Mouse (Mus musculus) hindbrain, embryonic 12.5 days (tissue): ENCODE data around the gene Ndel1. TPM values are rescaled to one million over a fixed set of nuclear protein-coding genes. Genes with fewer than 3 reads are reported as not detected.

Source experiments
- ATAC-seq: fragments of 200-750 bp; cut with Nextera tagmentation; 2 replicates; pipeline ENCODE4 v1.8.0; 2017; ENCODE audit warnings: moderate TSS enrichment; ENCODE audit not compliant: low FRiP score
- H3K27ac ChIP-seq: fragments of 300-500 bp; sonication (generic); 2 replicates; pipeline ENCODE4 v1.5.1; 2016; ENCODE audit warnings: mild to moderate bottlenecking
- H3K27me3 ChIP-seq: fragments of 300-500 bp; sonication (generic); 2 replicates; pipeline ENCODE4 v1.6.1; 2016; ENCODE audit warnings: mild to moderate bottlenecking
- H3K36me3 ChIP-seq: fragments of 300-500 bp; sonication (generic); 2 replicates; pipeline ENCODE4 v1.6.1; 2016; ENCODE audit warnings: mild to moderate bottlenecking
- H3K4me1 ChIP-seq: fragments of 300-500 bp; sonication (generic); 2 replicates; pipeline ENCODE4 v1.6.1; 2016
- H3K4me2 ChIP-seq: fragments of 300-500 bp; sonication (generic); replicated peaks from 2 replicates; pipeline ENCODE4 v1.6.1; 2016; ENCODE audit warnings: mild to moderate bottlenecking
- H3K4me3 ChIP-seq: fragments of 300-500 bp; sonication (generic); 2 replicates; pipeline ENCODE4 v1.5.1; 2016; ENCODE audit warnings: mild to moderate bottlenecking
- H3K9ac ChIP-seq: fragments of 300-500 bp; sonication (generic); 2 replicates; pipeline ENCODE4 v1.6.1; 2016; ENCODE audit warnings: mild to moderate bottlenecking, moderate library complexity
- H3K9me3 ChIP-seq: fragments of 300-500 bp; sonication (generic); replicated peaks from 2 replicates; pipeline ENCODE4 v1.6.1; 2016; ENCODE audit warnings: mild to moderate bottlenecking
- WGBS: fragments of 180-500 bp; shearing (Covaris S2); methylation state at CpG from one replicate; pipeline ENCODE4 v1.1.7; 2016; 5-methylcytosine and 5-hydroxymethylcytosine counted together
- polyA plus RNA-seq: library from polyadenylated mRNA; unstranded; fragments of >200 nt; fragmentation: Nextera tagmentation; extraction: Ambion mirVana; gene quantifications from 2 replicates; pipeline ENCODE4 v1.2.1, GENCODE M21; 2016

Gene Ndel1
- polyA plus RNA-seq, 1 experiment from 2014 or later: 77.1 TPM

- no peak for ATAC-seq
Observed at GRCm38 (mm10) chr11:68780466-68781114, 91.1 kb downstream of the Ndel1 start.

DNA sequence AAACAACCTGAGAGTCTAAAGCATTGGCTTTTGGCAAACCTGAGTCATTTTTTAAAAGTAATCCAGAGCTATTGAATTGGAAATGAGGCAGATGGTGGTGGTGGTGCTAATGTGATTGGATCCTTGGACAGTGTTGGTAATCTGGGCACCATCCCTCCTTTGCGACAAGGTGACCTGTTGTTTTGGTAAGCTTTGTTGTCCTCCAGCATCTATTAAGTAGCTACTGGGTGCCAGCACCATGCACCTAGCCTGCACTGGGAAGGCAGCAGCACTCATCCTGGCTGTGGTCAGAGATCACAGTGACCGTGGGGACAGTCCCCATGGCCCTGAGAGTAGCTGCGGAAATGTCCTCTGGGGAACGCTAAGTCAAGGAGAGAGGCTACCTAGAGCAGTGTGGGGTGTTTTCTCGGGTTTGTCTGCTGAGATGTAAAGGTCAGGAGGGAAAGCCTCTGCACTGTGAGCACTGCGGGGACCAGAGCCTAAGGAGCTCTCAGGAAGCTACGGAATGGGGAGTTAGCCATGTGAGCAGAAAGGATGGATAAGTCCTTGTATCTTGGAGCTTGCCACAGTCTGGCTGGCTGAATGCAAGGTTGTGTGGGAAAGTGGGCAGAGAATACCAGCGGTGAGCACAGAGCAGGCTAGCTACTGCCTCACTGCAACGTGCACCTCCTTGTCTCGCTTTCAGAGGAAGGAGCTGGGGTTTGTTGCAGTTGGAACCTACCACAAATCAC, 91.8 kb downstream of the Ndel1 start:
- peaks cover 64% of the 10 kb centered on the region for H3K36me3 ChIP-seq

More at GRCm38 (mm10) chr11:68780466-68781114, 91.1 kb downstream of the Ndel1 start:
- Histone ChIP-seq H3K4me3 (no peak overlapping the region), H3K9ac (no peak overlapping the region), H3K27ac (no peak overlapping the region), H3K9me3 (no peaks in the 10 kb centered on the region), H3K36me3 (peaks cover 64% of the 10 kb centered on the region), H3K4me1 (peaks cover 2% of the 10 kb centered on the region; the same call in 1 of the 2 replicates), H3K27me3 (no peaks in the 10 kb centered on the region), H3K4me2 (no peak overlapping the region)
- 91% methylated on average over 14 of the region's 14 CpGs for WGBS

DNA sequence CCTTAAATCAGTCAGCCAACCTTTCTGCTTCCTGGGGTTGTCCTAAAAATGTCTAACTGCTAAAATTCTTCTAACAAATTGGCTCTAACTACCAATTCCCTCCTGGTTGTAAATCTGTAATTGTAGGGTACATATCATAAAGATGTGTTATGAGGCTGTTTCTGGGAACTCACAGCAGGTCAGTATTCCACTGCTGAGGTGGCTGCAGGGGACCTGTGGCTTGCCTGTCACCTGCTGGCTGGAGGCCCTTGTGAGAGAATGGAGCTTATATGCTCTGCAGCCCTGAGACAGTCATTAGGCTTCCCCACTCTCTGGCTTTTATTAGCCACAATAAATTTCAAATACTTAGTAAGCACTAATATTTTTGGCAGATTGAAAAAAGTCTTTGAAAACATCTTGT, 92.8 kb downstream of the Ndel1 start:
- peaks cover 2% of the 10 kb centered on the region; the same call in 1 of the 2 replicates for H3K4me1 ChIP-seq
- no peak overlapping the region for H3K9ac ChIP-seq
- ATAC-seq: no peak
- no peak overlapping the region for H3K4me3 ChIP-seq
- H3K4me2 ChIP-seq: no peak overlapping the region
- no peaks in the 10 kb centered on the region for H3K27me3 ChIP-seq
- H3K9me3 ChIP-seq: no peaks in the 10 kb centered on the region
- peaks cover 63% of the 10 kb centered on the region for H3K36me3 ChIP-seq
- no peak overlapping the region for H3K27ac ChIP-seq

More for the DNA sequence above, 91.8 kb downstream of the Ndel1 start:
- H3K9ac ChIP-seq: no peak overlapping the region
- H3K4me1 ChIP-seq: peaks cover 2% of the 10 kb centered on the region; the same call in 1 of the 2 replicates
- WGBS: 88% methylated on average over 10 of the region's 10 CpGs
- no peak overlapping the region for H3K4me2 ChIP-seq
- H3K27me3 ChIP-seq: no peaks in the 10 kb centered on the region
- no peak overlapping the region for H3K4me3 ChIP-seq
- H3K27ac ChIP-seq: no peak overlapping the region
- H3K9me3 ChIP-seq: no peaks in the 10 kb centered on the region
- ATAC-seq: no peak

DNA sequence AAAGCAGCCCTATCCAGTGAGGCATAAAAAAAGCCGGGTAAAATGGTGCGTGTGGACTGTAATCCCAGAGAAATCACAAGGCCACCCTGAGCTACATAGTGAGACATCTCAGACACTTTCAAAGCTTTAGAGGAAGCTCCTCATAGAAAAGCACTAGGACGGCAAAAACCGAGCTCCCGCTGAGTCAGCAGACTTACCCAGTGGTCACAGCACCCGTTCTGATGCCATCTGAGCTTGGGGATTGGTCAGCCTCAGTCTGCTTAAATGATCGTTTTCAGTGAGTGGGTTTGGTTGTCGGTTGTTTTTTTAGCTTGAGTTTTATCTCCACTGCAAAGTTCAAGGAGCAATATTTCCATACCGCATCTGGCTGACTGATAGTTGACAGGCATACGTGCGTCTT, 93.7 kb downstream of the Ndel1 start:
- no peak overlapping the region for H3K27ac ChIP-seq
- 86% methylated on average over 11 of the region's 11 CpGs for WGBS
- no peak for ATAC-seq
- no peaks in the 10 kb centered on the region for H3K27me3 ChIP-seq
- H3K36me3 ChIP-seq: peaks cover 64% of the 10 kb centered on the region
- no peak overlapping the region for H3K4me3 ChIP-seq
- H3K9ac ChIP-seq: no peak overlapping the region
- no peak overlapping the region for H3K4me2 ChIP-seq
- H3K9me3 ChIP-seq: no peaks in the 10 kb centered on the region
- peaks cover 2% of the 10 kb centered on the region; the same call in 1 of the 2 replicates for H3K4me1 ChIP-seq

GRCm38 (mm10) chr11:68776147-68776655, 95.5 kb downstream of the Ndel1 start:
- H3K4me3 ChIP-seq: no peak overlapping the region
- H3K9me3 ChIP-seq: no peaks in the 10 kb centered on the region
- H3K36me3 ChIP-seq: peaks cover 63% of the 10 kb centered on the region
- H3K9ac ChIP-seq: no peak overlapping the region
- H3K4me1 ChIP-seq: peaks cover 2% of the 10 kb centered on the region; the same call in 1 of the 2 replicates
- ATAC-seq: no peak
- H3K4me2 ChIP-seq: no peak overlapping the region
- 86% methylated on average over 7 of the region's 7 CpGs for WGBS
- no peaks in the 10 kb centered on the region for H3K27me3 ChIP-seq
- no peak overlapping the region for H3K27ac ChIP-seq

Other genes starting within 250 kb of the Ndel1 start
- 158 and 161 TPM in 2 replicates for gene Myh10, start 180.3 kb downstream of the Ndel1 start, polyA plus RNA-seq
- gene Rnf222, start 16.7 kb upstream of the Ndel1 start, polyA plus RNA-seq: 0.07 TPM in 1 of 2 replicates, not detected in the other
- gene Rpl26, start 29.7 kb upstream of the Ndel1 start, polyA plus RNA-seq: 624 and 749 TPM in 2 replicates
- 0.36 TPM in 1 of 2 replicates, not detected in the other for gene Odf4, start 55.2 kb upstream of the Ndel1 start, polyA plus RNA-seq
- gene Arhgef15, start 85.6 kb upstream of the Ndel1 start, polyA plus RNA-seq: 8.5 TPM in 2 replicates
- 2.3 TPM in 2 replicates for gene Slc25a35, start 96.3 kb upstream of the Ndel1 start, polyA plus RNA-seq
- 34.4 and 38.3 TPM in 2 replicates for gene Rangrf, start 103.3 kb upstream of the Ndel1 start, polyA plus RNA-seq
- 27.8 and 31.0 TPM in 2 replicates for gene Pfas, start 136.6 kb upstream of the Ndel1 start, polyA plus RNA-seq
- 64.8 and 66.4 TPM in 2 replicates for gene Ctc1, start 144.1 kb upstream of the Ndel1 start, polyA plus RNA-seq
- 95.5 and 100 TPM in 2 replicates for gene Aurkb, start 173.8 kb upstream of the Ndel1 start, polyA plus RNA-seq
- gene Borcs6, start 187.9 kb upstream of the Ndel1 start, polyA plus RNA-seq: 15.8 and 16.6 TPM in 2 replicates
- gene Tmem107, start 198.9 kb upstream of the Ndel1 start, polyA plus RNA-seq: 39.4 and 45.1 TPM in 2 replicates
- gene Vamp2, start 216.6 kb upstream of the Ndel1 start, polyA plus RNA-seq: 140 and 159 TPM in 2 replicates
- 9.8 and 11.6 TPM in 2 replicates for gene Per1, start 223.4 kb upstream of the Ndel1 start, polyA plus RNA-seq
- 0.25 and 0.49 TPM in 2 replicates for gene Hes7, start 248.5 kb upstream of the Ndel1 start, polyA plus RNA-seq